Mouse (Mus musculus) adrenal gland, postnatal 36 days (tissue): ENCODE data around the gene Ifitm6. TPM values are rescaled to one million over a fixed set of nuclear protein-coding genes. Genes with fewer than 3 reads are reported as not detected.
"Not testable (repeated sequence)": the region's sequence is repeated elsewhere in the genome, so short reads cannot be mapped to it uniquely, and the experiment has no call there.

Experiments used
- DNase-seq, 2 experiments: peaks; one replicate each; pipeline ENCODE4 v3.0.0; 2021; ENCODE audit warnings: mixed read lengths in 1 of 2
- long read RNA-seq, 2 experiments: library from polyadenylated mRNA; stranded (forward); transcript quantifications; one replicate each; pipeline ENCODE4 v2.0.0; 2021; ENCODE audit warnings: borderline sequencing depth in 2 of 2
- total RNA-seq, 2 experiments: library from RNA; stranded (reverse); gene quantifications; 2 replicates each; pipeline ENCODE4 v1.2.3; 2021

Gene Ifitm6
- total RNA-seq, result under 1 TPM in 1 of 2 experiments, not detected in 1; 0.99 TPM
- long read RNA-seq, experiment 1, result 0 reads
- long read RNA-seq, experiment 2, result 0 reads

GRCm38 (mm10) chr7:141017824-141018223 is at the start of gene Ifitm6:
Gene Ifitm6 (minus strand): TSS chr7:141017924.
- not testable (repeated sequence) for DNase-seq

- no peak for DNase-seq
Measured at GRCm38 (mm10) chr7:141064576-141064975, 46.9 kb upstream of the Ifitm6 start.

- no peak for DNase-seq
Measured at GRCm38 (mm10) chr7:141064175-141064574, 46.5 kb upstream of the Ifitm6 start.

GRCm38 (mm10) chr7:141063353-141063752 is 45.6 kb upstream of the Ifitm6 start:
- DNase-seq, result no peak

GRCm38 (mm10) chr7:141062525-141062924 is 44.8 kb upstream of the Ifitm6 start:
- no peak for DNase-seq

- DNase-seq, result no peak
Measured at GRCm38 (mm10) chr7:141061269-141061692, 43.6 kb upstream of the Ifitm6 start.

GRCm38 (mm10) chr7:141060426-141061242 is 42.9 kb upstream of the Ifitm6 start, which contains the start of gene B4galnt4:
Gene B4galnt4 (plus strand): TSS chr7:141061104.
- peak; percentile 74 to 84 for DNase-seq

GRCm38 (mm10) chr7:141059929-141060328 is 42.2 kb upstream of the Ifitm6 start:
- DNase-seq, result no peak

- DNase-seq, result no peak
Measured at GRCm38 (mm10) chr7:141058601-141059341, 41.0 kb upstream of the Ifitm6 start.

- no peak for DNase-seq
Measured at GRCm38 (mm10) chr7:141057541-141057940, 39.8 kb upstream of the Ifitm6 start.

GRCm38 (mm10) chr7:141056976-141057375 is 39.3 kb upstream of the Ifitm6 start:
- no peak for DNase-seq

- DNase-seq, result no peak
Measured at GRCm38 (mm10) chr7:141055785-141056184, 38.1 kb upstream of the Ifitm6 start.

GRCm38 (mm10) chr7:141052421-141052820 is 34.7 kb upstream of the Ifitm6 start:
- DNase-seq, result no peak

- DNase-seq, result no peak
Measured at GRCm38 (mm10) chr7:141052016-141052415, 34.3 kb upstream of the Ifitm6 start.

- peak in 1 of 2 experiments; percentile 11 for DNase-seq
Measured at GRCm38 (mm10) chr7:141051060-141051685, 33.4 kb upstream of the Ifitm6 start.

- DNase-seq, result no peak
Measured at GRCm38 (mm10) chr7:141049326-141049725, 31.6 kb upstream of the Ifitm6 start.

- DNase-seq, result peak; percentile 93
Measured at GRCm38 (mm10) chr7:141048226-141049218, 30.8 kb upstream of the Ifitm6 start.

- DNase-seq, result peak; percentile 71 to 82
Measured at GRCm38 (mm10) chr7:141047581-141048225, 30.0 kb upstream of the Ifitm6 start.

- peak in 1 of 2 experiments; percentile 23 for DNase-seq
Measured at GRCm38 (mm10) chr7:141046931-141047580, 29.3 kb upstream of the Ifitm6 start.

GRCm38 (mm10) chr7:141042539-141042938 is 24.8 kb upstream of the Ifitm6 start:
- no peak for DNase-seq
